Mouse (Mus musculus) liver, embryonic 14.5 days (tissue): ENCODE results near the gene Ist1.

Source experiments
- CTCF ChIP-seq: IDR thresholded peaks from 2 replicates; pipeline ENCODE4 v1.5.1; 2016; ENCODE audit warnings: antibody characterized with exemption, low read depth, control low read depth
- EP300 ChIP-seq: IDR thresholded peaks from 2 replicates; pipeline ENCODE4 v1.6.1; 2016; ENCODE audit warnings: antibody characterized with exemption, low read depth

DNA sequence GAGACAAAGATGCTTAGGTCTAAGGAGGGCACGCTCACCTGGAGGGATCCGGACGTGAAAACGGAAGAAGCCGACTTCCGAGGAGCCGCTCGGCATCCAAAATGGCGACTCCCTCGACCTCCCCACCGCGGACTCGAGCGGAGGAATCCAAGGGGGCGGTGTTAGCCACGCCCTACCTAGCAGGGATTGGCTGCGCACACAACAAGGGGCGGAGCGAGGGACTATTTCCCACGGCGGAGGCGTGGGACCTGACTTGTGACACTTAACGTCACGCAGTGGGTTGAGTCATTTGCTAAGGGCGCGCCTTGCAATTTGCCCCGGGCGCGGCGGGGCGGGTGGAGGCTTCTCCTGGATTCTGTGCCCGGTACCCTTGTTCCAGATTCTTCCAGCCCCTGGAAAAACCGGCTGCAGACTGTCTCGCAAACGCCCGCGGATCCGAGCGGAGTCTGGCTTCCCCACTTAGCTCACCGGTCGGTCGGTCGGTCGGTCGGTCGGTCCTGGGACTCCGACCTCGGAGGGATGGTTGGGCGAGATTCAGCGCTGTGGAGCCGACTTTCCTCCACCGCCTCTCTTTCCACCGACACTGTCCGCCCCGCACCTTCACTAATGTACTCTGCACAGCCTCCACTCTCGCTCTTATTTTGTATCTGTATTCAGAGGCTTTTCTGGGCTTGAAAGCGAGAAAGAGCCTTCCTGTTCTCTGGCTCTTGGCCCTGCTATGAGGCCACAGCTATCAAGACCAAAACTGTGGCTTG, at the start of gene Ist1:
- TF ChIP-seq CTCF (no peak), EP300 (peak; percentile 44)
